Mouse (Mus musculus) effector memory CD4-positive, alpha-beta T cell, adult 7 months (primary cell): ENCODE measurements around the gene Rab6b. TPM values are rescaled to one million over a fixed set of nuclear protein-coding genes. Genes with fewer than 3 reads are reported as not detected.

Source experiments
- polyA plus RNA-seq: library from polyadenylated mRNA; unstranded; fragments of 100-300 nt; shearing (Covaris generic); gene quantifications from one replicate; pipeline ENCODE4 v1.2.1, GENCODE M21; 2017

Gene Rab6b
- polyA plus RNA-seq: 16.4 TPM

DNA sequence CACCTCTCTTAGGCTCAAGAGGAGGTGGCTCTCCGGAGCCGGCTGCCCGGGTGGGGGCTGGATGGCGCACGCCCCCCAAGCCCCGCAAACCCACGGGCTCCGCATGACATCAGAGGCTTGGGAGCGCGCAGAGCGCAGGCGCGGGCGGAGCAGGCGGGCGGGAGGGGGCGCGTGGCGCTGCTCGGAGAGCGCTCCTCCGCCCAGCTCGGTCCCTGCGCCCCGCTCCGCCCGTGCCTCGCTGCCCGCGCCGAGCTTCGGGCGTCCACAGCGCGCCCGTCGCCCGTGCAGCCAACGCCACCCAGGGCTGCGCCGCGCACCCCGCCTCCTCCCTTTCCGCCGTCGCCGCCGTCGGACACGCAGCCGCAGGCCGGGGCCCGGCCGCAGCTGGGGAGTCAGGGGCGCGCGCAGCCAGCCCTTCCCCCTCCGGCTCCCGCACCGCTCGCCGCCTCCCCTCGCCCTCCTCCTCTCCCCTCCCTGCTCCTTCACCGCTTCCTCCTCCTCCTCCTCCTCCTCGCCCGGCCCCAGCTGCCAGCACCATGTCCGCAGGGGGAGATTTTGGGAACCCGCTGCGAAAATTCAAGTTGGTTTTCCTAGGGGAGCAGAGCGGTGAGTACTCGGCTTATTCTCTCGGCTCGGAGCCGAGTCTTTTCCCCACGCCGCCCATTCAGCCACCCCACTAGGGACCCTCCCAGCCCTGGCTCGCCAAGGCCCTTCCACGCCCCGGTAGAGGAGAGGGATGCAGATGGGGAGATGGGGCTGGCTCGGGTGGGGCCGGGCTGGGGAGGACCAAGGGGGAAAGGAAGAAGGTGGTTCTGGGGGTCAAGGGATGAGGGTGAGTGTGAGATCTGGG is at the start of gene Rab6b:
Rab6b (plus strand) TSS at position 167 of the 850 bp plus-strand sequence.

DNA sequence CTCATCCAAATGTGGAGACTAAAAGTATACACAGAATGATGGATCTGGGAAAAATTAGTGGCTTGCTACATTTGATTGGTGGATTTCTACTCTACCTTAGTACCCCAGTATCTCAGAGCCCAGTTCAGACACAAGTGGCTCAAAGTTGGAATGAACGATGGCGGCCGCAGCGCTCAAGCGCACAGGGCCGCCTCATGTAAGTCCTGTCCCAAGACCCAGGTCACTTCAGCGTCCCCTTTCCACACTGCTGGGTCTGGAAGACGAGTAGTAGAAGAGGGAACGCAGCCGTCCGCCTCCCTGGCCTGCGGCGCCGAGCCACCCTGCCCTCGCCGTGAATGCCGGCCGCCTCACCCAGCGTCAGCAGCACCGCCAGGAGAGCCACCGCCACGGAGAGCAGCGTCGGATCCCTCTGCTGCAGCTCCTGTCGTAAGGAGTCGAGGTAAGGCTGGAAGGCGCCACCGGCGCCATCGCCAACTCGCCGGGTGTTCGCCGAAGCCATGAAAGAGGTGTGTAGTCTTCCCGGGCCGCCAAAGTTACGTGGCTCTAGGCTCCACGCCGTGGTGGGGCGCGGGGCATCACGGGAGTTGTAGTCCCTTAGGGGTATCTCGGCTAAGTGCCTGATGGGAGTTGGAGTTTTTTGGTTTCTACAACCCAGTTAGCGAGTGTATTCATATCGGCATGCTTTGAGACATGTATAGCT is 90.1 kb downstream of the Rab6b start, which contains the start of gene Srprb:
Srprb (minus strand) TSS at position 577 of the 700 bp plus-strand sequence.

GRCm38 (mm10) chr9:103230151-103230951 is 118.8 kb downstream of the Rab6b start, which contains the start of the genes Gm20425 and Trf:
Gene Gm20425, minus strand, starts transcription at chr9:103230307.
Gene Trf, minus strand, starts transcription at chr9:103230444.

Other genes starting within 250 kb of the Rab6b start
- 0.26 TPM for gene Slco2a1, start 123.1 kb upstream of the Rab6b start, polyA plus RNA-seq
- gene Srprb, start 90.3 kb downstream of the Rab6b start, polyA plus RNA-seq: 34.7 TPM
- 0.94 TPM for gene Gm20425, start 118.5 kb downstream of the Rab6b start, polyA plus RNA-seq
- gene Trf, start 118.7 kb downstream of the Rab6b start, polyA plus RNA-seq: 5.1 TPM
- gene 1300017J02Rik, start 193.3 kb downstream of the Rab6b start, polyA plus RNA-seq: 1.1 TPM
- 42.7 TPM for gene Topbp1, start 193.4 kb downstream of the Rab6b start, polyA plus RNA-seq